ENCODE assay signal across 9 mouse cellular contexts in the genomic region with DNA sequence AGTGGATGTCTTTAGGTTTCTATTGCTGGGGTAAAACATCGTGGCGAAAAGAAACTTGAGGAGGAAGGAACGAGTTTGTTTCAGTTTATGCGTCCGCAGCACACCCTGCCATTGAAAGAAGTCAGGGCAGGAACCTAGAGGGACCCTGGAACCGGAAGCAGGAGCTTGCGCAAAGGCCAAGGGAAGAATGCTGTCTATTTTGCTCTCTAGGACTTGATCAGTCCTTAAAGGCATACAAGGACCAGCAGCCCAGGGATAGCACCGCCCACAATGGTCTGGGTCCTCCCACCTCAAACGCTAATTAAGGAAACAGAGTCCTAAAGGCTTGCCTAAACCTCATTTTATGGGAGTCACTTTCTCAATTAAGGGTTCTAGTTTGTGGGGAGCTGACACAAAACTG. TPM values are rescaled to one million over a fixed set of nuclear protein-coding genes. Genes with fewer than 3 reads are reported as not detected.
DNase-seq lines count a peak whose midpoint lies in the region; ATAC-seq and TF ChIP-seq lines count a peak whose summit lies in the region.
"Had no signal": no experiment of that assay in that cellular context is flagged by ENCODE, and none has a peak within 500 bp of the region (broad histone marks: within the 10 kb centered on the region; RNA-seq: fewer than 3 reads in every experiment).

No protein-coding gene starts in this region.

- WGBS in neural tube, embryonic 13.5 days: 70% methylated on average over 9 of the region's 9 CpGs
- WGBS in intestine, embryonic 16.5 days: 67% methylated on average over 9 of the region's 9 CpGs
- WGBS in liver, postnatal 0 days (ENCODE audit: insufficient replicate concordance): 26% methylated on average over 9 of the region's 9 CpGs
- WGBS in stomach, postnatal 0 days: 57% methylated on average over 9 of the region's 9 CpGs

- H3K4me1 ChIP-seq in neural tube, embryonic 13.5 days (replicated peaks): peaks cover 9% of the 10 kb centered on the region
- H3K4me1 ChIP-seq in intestine, embryonic 16.5 days (ENCODE audit: control insufficient read depth, insufficient read depth, low read length): peaks cover 15% of the 10 kb centered on the region
- no peaks in the 10 kb centered on the region; the same call in 1 of the 2 replicates for H3K4me1 ChIP-seq in liver, postnatal 0 days (ENCODE audit: insufficient read depth)
- 0 out of 2 replicates have a peak, but pooled peaks cover 4% of the 10 kb centered on the region for H3K4me1 ChIP-seq in stomach, postnatal 0 days (replicated peaks; ENCODE audit: control insufficient read depth, insufficient read depth)

- H3K9me3 ChIP-seq in neural tube, embryonic 13.5 days: no peaks in the 10 kb centered on the region
- no peaks in the 10 kb centered on the region for H3K9me3 ChIP-seq in intestine, embryonic 16.5 days (ENCODE audit: control insufficient read depth, low read length)
- no peaks in the 10 kb centered on the region for H3K9me3 ChIP-seq in liver, postnatal 0 days (ENCODE audit: low read length)
- no peaks in the 10 kb centered on the region for H3K9me3 ChIP-seq in stomach, postnatal 0 days (ENCODE audit: control insufficient read depth, low read length)
- H3K9me3 ChIP-seq: embryonic facial prominence, embryonic 13.5 days had no signal

- H3K27ac ChIP-seq in neural tube, embryonic 13.5 days (replicated peaks): no peak overlapping the region
- H3K27ac ChIP-seq in intestine, embryonic 16.5 days (ENCODE audit: low read length): no peak overlapping the region
- H3K27ac ChIP-seq in liver, postnatal 0 days (ENCODE audit: low read depth): no peak overlapping the region; the same call in 1 of the 2 replicates
- no peak overlapping the region for H3K27ac ChIP-seq in stomach, postnatal 0 days (replicated peaks)
- H3K27ac ChIP-seq: embryonic facial prominence, embryonic 13.5 days had no signal

- no peak for TF ChIP-seq CTCF in liver, postnatal 0 days (IDR thresholded peaks at IDR 0.05; ENCODE audit: low read depth)
- no peak for TF ChIP-seq CTCF in stomach, postnatal 0 days (IDR thresholded peaks at IDR 0.05; ENCODE audit: low read depth)

- TF ChIP-seq EP300 in liver, postnatal 0 days (IDR thresholded peaks at IDR 0.05; ENCODE audit: low read depth): no peak
- TF ChIP-seq EP300 in stomach, postnatal 0 days (optimal IDR thresholded peaks at IDR 0.05): no peak

- no peak overlapping the region for H3K4me3 ChIP-seq in neural tube, embryonic 13.5 days
- no peak overlapping the region for H3K4me3 ChIP-seq in intestine, embryonic 16.5 days (ENCODE audit: low read length)
- H3K4me3 ChIP-seq in liver, postnatal 0 days (ENCODE audit: low read depth, low read length): peak overlapping the region; percentile 51; the same call in 1 of the 2 replicates
- peak overlapping the region; percentile 55; the same call in 1 of the 2 replicates for H3K4me3 ChIP-seq in stomach, postnatal 0 days (ENCODE audit: low read depth, low read length)

- no peaks in the 10 kb centered on the region for H3K36me3 ChIP-seq in neural tube, embryonic 13.5 days
- H3K36me3 ChIP-seq in intestine, embryonic 16.5 days (ENCODE audit: control insufficient read depth, insufficient read depth, low read length): no peaks in the 10 kb centered on the region
- no peaks in the 10 kb centered on the region for H3K36me3 ChIP-seq in liver, postnatal 0 days (replicated peaks; ENCODE audit: insufficient read depth, low read length)
- H3K36me3 ChIP-seq in stomach, postnatal 0 days (ENCODE audit: control insufficient read depth, insufficient read depth, low read length): no peaks in the 10 kb centered on the region
- H3K36me3 ChIP-seq: embryonic facial prominence, embryonic 13.5 days had no signal

- 0 out of 2 replicates have a peak overlapping the region, but pooled peaks have one; percentile 66 for H3K4me2 ChIP-seq in neural tube, embryonic 13.5 days
- peak overlapping the region; percentile 86 for H3K4me2 ChIP-seq in intestine, embryonic 16.5 days (ENCODE audit: low read depth, low read length)
- peak overlapping the region; percentile 76 for H3K4me2 ChIP-seq in liver, postnatal 0 days (ENCODE audit: low read depth, low read length)
- peak overlapping the region; percentile 85; the same call in 1 of the 2 replicates for H3K4me2 ChIP-seq in stomach, postnatal 0 days (replicated peaks; ENCODE audit: low read depth)

- H3K9ac ChIP-seq in neural tube, embryonic 13.5 days: no peak overlapping the region
- H3K9ac ChIP-seq in intestine, embryonic 16.5 days (ENCODE audit: low read depth, low read length): no peak overlapping the region
- H3K9ac ChIP-seq in liver, postnatal 0 days (replicated peaks): no peak overlapping the region
- no peak overlapping the region for H3K9ac ChIP-seq in stomach, postnatal 0 days (ENCODE audit: low read length)

- H3K27me3 ChIP-seq in neural tube, embryonic 13.5 days: peaks cover 9% of the 10 kb centered on the region; the same call in 1 of the 2 replicates
- H3K27me3 ChIP-seq in intestine, embryonic 16.5 days (replicated peaks; ENCODE audit: control insufficient read depth, insufficient read depth, low read length): no peaks in the 10 kb centered on the region
- H3K27me3 ChIP-seq in liver, postnatal 0 days (ENCODE audit: insufficient read depth, low read length): no peaks in the 10 kb centered on the region
- H3K27me3 ChIP-seq in stomach, postnatal 0 days (ENCODE audit: control insufficient read depth, insufficient read depth, low read length): no peaks in the 10 kb centered on the region

- no peak for ATAC-seq in neural tube, embryonic 13.5 days (ENCODE audit: low read depth)
- ATAC-seq in intestine, embryonic 16.5 days: peak; percentile 28
- peak; percentile 44; the same call in 1 of the 2 replicates for ATAC-seq in liver, postnatal 0 days
- ATAC-seq in stomach, postnatal 0 days (ENCODE audit: low FRiP score, low TSS enrichment): no peak

- no peak for DNase-seq in neural tube, embryonic 10.5 days (ENCODE audit: extremely low spot score, low spot score)
- DNase-seq in liver, postnatal 0 days: peak; percentile 27
- no peak for DNase-seq in stomach, postnatal 0 days (ENCODE audit: low spot score)
- DNase-seq in cerebellum, adult 8-10 months: no peak
- no peak for DNase-seq in thymus, postnatal 10 days (ENCODE audit: low spot score in 2 of 2)
- DNase-seq in cerebellum, postnatal 10 days: no peak

RNA-seq across cellular contexts. Expression of a gene that starts 0.7 kb away (rescaled TPM):
- 26.9 and 29.8 TPM in 2 replicates for polyA plus RNA-seq in neural tube, embryonic 13.5 days (2015; fragmentation: Nextera tagmentation; extraction: Ambion mirVana)
- 45.1 and 48.4 TPM in 2 replicates for polyA plus RNA-seq in intestine, embryonic 16.5 days (2015; fragmentation: Nextera tagmentation; extraction: Ambion mirVana)
- 21.8 and 22.0 TPM in 2 replicates for polyA plus RNA-seq in liver, postnatal 0 days (2015; fragmentation: Nextera tagmentation; extraction: Ambion mirVana)
- polyA plus RNA-seq in stomach, postnatal 0 days (2015; fragmentation: Nextera tagmentation; extraction: Ambion mirVana): 83.6 and 91.4 TPM in 2 replicates

Comparison
In these comparisons a context has a peak if more than half of its experiments do, and no peak if none do; other contexts are left out.
1. ATAC-seq: peak in intestine, embryonic 16.5 days (single experiment) and liver, postnatal 0 days (single experiment); none in neural tube, embryonic 13.5 days (single experiment) and stomach, postnatal 0 days (single experiment).
2. H3K4me3 ChIP-seq: peak in liver, postnatal 0 days (single experiment) and stomach, postnatal 0 days (single experiment); none in neural tube, embryonic 13.5 days (single experiment) and intestine, embryonic 16.5 days (single experiment).
3. Peak in every context shown above with its lines, with median percentiles within 50 percentile points of each other: H3K4me2 ChIP-seq.